Mouse (Mus musculus): ENCODE measurements around the gene Rnf169.
"Not testable (repeated sequence)": the region's sequence is repeated elsewhere in the genome, so short reads cannot be mapped to it uniquely, and the experiment has no call there.

Rnf169 gene

DNA sequence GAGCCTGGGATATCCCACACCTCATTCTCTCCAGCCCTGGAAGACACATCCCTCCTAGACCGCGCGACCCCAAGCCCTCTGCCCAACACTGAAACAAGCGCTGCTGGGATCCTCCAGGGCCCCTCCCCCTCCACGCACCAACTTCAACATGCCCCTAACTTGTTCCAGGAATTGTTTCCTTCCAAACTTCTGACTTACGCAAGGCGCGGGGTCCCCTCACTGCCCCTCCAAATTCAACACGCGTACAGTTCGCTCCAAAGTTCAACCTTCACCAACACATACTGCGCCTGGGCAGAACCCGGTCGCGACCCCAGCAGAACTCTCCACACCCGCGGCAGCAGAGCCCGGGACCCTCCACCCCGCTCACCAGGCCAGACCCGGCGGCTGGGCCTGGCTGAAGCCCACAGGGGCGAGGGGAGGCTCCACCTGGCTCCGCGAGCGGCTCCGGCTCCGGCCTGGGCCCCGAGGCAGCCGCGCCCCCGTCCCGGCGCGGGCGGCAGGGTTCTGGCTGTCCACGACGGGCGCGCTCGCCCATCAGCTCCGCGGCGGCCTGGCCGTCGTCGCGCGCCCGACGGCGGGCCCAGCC lies 609 bp downstream of the Rnf169 start:
- DNase-seq (ENCODE audit: low spot score), result no peak

GRCm38 (mm10) chr7:99979081-99979480 lies 1.2 kb downstream of the Rnf169 start:
- no peak for DNase-seq (ENCODE audit: low spot score)

GRCm38 (mm10) chr7:99978041-99978440 lies 2.2 kb downstream of the Rnf169 start:
- no peak for DNase-seq (ENCODE audit: low spot score)

GRCm38 (mm10) chr7:99975819-99976575 lies 4.3 kb downstream of the Rnf169 start:
- DNase-seq (ENCODE audit: low spot score), result peak; percentile 70

- DNase-seq (ENCODE audit: low spot score), result no peak
Measured at GRCm38 (mm10) chr7:99974208-99974970, 5.9 kb downstream of the Rnf169 start.

DNA sequence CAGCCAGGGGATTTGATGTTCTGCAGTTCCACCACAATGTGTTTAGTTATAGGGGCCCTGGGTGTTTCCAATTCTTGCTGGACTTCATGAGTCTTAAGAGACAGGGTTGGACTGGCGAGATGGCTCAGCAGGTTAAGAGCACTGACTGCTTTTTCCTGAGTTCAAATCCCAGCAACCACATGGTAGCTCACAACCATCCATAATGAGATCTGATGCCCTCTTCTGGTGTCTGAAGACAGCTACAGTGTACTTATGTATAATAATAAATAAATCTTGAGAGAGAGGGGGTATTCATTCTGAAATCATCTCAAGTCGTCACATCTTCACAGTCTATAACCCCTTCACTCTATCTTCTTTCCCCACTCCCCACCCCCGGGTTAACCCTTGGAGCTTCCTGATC lies 7.3 kb downstream of the Rnf169 start:
- DNase-seq (ENCODE audit: low spot score), result not testable (repeated sequence)

DNA sequence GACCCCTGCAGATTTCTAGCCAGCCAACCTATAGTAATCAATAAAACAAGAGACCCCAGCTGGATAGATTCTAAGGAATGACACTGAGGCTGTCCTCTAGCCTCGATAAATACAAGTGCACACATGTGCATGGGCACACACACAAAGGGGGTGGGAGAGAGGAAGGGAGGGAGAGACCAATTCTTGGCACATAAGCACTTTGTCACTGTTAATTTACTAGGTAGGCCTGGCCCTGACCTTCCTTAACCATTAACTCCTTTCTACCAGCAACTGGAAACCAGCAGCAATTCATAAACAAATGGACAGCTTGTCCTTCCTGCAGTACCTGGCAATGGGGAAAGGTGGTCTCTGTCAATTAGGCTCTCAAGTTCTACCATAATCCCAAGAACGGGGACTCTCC lies 8.3 kb downstream of the Rnf169 start:
- DNase-seq (ENCODE audit: low spot score), result no peak

- no peak for DNase-seq (ENCODE audit: low spot score)
Measured at GRCm38 (mm10) chr7:99969151-99969550, 11.1 kb downstream of the Rnf169 start.

DNA sequence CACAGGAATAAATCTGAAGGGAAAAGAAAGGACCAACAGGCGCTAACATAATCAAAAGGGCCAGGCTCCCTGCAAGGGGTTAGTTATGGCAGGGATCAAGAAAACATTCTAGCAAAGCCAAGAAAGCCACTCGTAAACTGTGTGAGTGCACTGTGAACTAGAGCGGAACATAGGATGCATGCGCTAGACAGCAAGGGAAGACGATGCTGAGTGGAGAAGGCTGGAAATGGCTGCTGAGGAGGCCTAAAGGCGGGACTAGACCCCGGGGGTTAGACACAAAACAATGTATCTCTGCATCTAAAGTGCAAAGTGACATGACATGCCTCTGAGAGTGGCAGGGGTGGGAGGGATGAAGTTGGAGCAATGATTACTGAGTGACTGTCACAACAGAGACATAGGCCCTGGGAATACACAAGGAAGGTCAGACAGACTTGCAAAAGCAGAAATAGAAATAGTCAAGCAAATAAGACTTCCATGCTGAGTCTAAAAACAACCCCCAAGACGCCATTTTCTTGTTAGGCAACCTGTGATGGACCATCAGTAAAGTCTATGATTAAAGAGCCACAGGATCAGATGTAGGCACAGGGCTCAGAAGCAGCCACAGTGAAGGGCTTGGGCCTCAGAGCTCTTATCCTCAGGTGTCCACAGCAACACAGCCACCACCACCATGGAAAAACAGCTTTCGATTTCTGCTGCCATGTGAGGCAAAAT lies 14.1 kb downstream of the Rnf169 start:
- DNase-seq (ENCODE audit: low spot score), result no peak

GRCm38 (mm10) chr7:99965020-99965841 lies 15.0 kb downstream of the Rnf169 start:
- DNase-seq (ENCODE audit: low spot score), result no peak

GRCm38 (mm10) chr7:99963237-99963860 lies 16.9 kb downstream of the Rnf169 start:
- DNase-seq (ENCODE audit: low spot score), result no peak

DNA sequence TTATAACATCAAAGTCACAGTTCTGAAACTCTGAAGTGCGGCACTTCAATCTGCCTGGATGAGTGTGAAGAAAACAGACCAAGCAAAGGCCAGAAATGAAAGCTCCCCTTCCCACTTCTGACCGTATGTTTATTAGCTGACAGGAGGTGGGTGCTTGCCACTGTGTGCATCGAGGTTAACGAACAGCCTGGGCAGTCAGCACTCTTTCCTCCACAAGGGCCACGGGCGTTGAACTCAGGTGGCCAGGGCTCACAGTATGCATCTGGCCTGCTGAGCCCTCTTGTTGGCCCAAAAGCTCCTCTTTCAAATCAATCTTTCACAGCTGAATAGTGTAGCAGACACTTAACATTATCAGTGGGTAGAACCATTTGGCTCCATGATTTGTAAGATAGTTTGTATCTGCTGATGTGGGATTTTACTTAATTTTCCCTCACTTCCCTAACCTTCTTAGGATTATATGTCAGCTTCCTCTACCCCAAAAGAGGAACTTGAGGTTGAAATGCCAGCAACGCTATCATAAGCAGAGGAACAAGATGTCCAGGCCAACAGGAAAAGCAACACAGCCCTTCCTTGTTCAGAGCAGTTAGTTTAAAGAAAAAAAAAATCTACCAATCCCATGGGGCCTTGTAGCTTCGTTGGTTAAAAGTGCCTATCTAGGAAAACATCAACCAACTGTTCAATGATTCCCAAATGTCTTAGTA lies 17.6 kb downstream of the Rnf169 start:
- DNase-seq (ENCODE audit: low spot score), result peak; percentile 80

- no peak for DNase-seq (ENCODE audit: low spot score)
Measured at GRCm38 (mm10) chr7:99961518-99961917, 18.7 kb downstream of the Rnf169 start.

DNA sequence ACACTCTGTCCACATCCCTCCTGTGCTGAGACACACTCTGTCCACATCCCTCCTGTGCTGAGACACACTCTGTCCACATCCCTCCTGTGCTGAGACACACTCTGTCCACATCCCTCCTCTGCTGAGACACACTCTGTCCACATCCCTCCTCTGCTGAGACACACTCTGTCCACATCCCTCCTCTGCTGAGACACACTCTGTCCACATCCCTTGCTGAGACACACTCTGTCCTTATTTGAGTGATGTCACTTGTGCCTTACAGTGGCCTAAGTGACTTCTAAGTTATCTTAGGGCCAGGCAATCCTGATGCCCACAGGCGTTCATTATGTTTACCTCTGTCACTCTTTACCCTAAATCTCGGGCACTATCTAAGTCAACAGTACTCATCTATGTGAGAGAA lies 19.7 kb downstream of the Rnf169 start:
- DNase-seq (ENCODE audit: low spot score), result not testable (repeated sequence)

DNA sequence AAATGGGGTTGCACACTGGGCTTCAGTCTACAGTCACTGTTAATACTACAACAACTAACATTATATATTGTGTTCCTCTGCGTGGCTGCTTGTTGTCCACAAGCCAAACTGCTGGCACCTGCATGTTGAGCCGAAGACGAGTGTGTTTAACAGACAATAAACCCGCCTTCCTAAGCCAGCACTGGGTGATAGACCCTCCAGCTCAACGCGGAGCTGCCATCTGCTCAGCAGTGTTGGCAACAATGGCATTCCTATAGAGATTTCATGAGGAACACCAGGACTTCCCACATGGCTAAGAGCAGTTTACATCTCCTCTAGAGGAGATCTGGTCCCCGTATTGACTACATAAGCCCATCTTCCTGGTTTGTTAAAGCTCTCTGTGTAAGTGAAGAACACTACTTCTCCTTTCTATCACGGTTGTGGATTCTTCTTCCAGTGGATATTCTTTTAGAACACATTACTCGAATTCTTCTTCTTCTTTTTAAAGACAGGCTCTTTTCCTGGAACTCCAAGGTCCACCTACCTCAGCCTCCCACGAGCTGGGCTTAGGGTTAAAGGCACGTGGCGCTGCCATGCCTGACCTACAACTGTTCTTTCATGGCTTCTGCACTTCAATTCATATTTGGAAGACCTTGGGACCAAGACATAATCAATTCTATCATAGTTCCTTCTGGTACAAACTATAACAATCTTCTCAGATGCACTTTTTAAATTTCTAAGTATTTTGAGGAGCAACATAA lies 22.9 kb downstream of the Rnf169 start:
- no peak for DNase-seq (ENCODE audit: low spot score)

GRCm38 (mm10) chr7:99956095-99956494 lies 24.2 kb downstream of the Rnf169 start:
- no peak for DNase-seq (ENCODE audit: low spot score)

DNA sequence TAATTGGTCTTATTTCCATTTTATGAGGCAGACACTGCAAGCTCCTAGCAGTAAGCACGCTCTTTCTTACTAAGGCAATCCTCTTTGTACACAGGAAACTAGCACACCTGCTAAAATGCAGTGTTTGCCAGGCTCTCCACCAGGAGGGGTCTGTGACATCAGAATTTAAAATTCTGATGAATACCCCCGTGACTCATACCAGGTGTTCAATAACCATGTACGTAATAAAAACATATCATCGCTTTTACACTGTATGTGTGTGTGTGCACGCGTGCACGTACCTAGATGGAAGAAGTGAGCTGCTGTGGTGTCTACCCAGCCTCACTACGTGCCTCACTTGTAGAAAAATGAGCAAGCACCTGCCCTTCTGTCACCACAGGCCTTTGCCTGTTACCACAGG lies 26.0 kb downstream of the Rnf169 start:
- no peak for DNase-seq (ENCODE audit: low spot score)

GRCm38 (mm10) chr7:99953442-99954098 lies 26.7 kb downstream of the Rnf169 start:
- no peak for DNase-seq (ENCODE audit: low spot score)

GRCm38 (mm10) chr7:99947329-99947728 lies 32.9 kb downstream of the Rnf169 start:
- DNase-seq (ENCODE audit: low spot score), result no peak
